Mouse (Mus musculus): ENCODE results near the gene Lhx3. TPM values are rescaled to one million over a fixed set of nuclear protein-coding genes. Genes with fewer than 3 reads are reported as not detected.

Gene Lhx3
- polyA plus RNA-seq, 1 experiment from 2014 or later: 1.3 TPM

GRCm38 (mm10) chr2:26237290-26237782, 29.2 kb upstream of the Lhx3 start, which contains the start of gene Qsox2:
Qsox2 (minus strand) TSS chr2:26237525.
- Histone ChIP-seq H3K4me3 (ENCODE audit: low read depth, low read length) (peak within 1 kb of the TSS; percentile 87), H3K36me3 (replicated peaks; ENCODE audit: control insufficient read depth, insufficient read depth, low read depth, low read length) (no peaks in the 10 kb centered on the region), H3K27me3 (ENCODE audit: control insufficient read depth, insufficient read depth, low read length) (no peaks in the 10 kb centered on the region), H3K4me2 (ENCODE audit: low read depth, low read length) (peak within 1 kb of the TSS; percentile 88), H3K27ac (replicated peaks; ENCODE audit: low read depth, low read length) (peak within 1 kb of the TSS; percentile 35; the same call in 1 of the 2 replicates), H3K9me3 (replicated peaks; ENCODE audit: control insufficient read depth, low read length) (no peaks in the 10 kb centered on the region), H3K4me1 (ENCODE audit: control insufficient read depth, insufficient read depth, low read length) (no peaks in the 10 kb centered on the region; the same call in 1 of the 2 replicates), H3K9ac (replicated peaks; ENCODE audit: low read length) (peak within 1 kb of the TSS; percentile 87)
- ATAC-seq (replicated peaks; ENCODE audit: insufficient number of reproducible peaks, low FRiP score, low TSS enrichment, low read depth) (peak; percentile 73), DNase-seq (ENCODE audit: low spot score) (peak; percentile 97)
- WGBS: 2% methylated on average over 36 of the region's 36 CpGs

DNA sequence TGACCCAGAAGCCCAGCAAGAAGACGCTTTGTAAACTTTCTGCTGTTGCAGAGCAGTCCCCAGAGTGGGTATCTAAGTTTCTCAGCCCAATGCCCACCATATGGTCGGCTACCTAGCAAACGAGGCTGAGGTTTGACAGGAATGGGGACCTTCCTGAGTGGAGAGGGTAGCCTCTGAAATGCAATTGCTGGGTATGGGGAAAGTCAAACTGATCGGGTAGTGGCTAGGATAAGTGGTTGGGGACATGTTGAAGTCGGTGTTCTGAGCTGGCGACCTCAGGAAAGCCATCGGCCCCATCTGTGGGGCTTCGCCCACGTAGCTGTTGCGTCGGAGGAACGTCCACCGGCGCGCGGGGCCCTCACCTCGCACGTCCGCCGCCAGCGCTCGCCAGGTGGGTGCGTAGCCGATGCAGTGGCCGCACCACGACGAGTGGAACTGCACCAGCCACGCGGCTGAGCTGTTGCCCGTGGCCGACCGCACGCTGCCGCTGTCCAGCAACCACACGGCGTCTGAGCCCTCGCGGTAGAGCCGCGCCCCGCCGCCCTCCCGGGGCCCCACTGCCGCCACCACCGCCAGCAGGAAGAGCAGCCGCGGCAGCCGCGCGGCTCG, 28.7 kb upstream of the Lhx3 start:
- Histone ChIP-seq H3K27ac (replicated peaks; ENCODE audit: low read depth, low read length) (peak overlapping the region; percentile 35; the same call in 1 of the 2 replicates), H3K36me3 (replicated peaks; ENCODE audit: control insufficient read depth, insufficient read depth, low read depth, low read length) (no peaks in the 10 kb centered on the region), H3K4me3 (ENCODE audit: low read depth, low read length) (peak overlapping the region; percentile 87), H3K4me2 (ENCODE audit: low read depth, low read length) (peak overlapping the region; percentile 88), H3K4me1 (ENCODE audit: control insufficient read depth, insufficient read depth, low read length) (no peaks in the 10 kb centered on the region; the same call in 1 of the 2 replicates), H3K9me3 (replicated peaks; ENCODE audit: control insufficient read depth, low read length) (no peaks in the 10 kb centered on the region), H3K27me3 (ENCODE audit: control insufficient read depth, insufficient read depth, low read length) (no peaks in the 10 kb centered on the region), H3K9ac (replicated peaks; ENCODE audit: low read length) (peak overlapping the region; percentile 87)
- ATAC-seq (replicated peaks; ENCODE audit: insufficient number of reproducible peaks, low FRiP score, low TSS enrichment, low read depth) (no peak; the same call in 1 of the 2 replicates), DNase-seq (ENCODE audit: low spot score) (no peak)
- WGBS: under 1% methylated on average over 51 of the region's 51 CpGs

DNA sequence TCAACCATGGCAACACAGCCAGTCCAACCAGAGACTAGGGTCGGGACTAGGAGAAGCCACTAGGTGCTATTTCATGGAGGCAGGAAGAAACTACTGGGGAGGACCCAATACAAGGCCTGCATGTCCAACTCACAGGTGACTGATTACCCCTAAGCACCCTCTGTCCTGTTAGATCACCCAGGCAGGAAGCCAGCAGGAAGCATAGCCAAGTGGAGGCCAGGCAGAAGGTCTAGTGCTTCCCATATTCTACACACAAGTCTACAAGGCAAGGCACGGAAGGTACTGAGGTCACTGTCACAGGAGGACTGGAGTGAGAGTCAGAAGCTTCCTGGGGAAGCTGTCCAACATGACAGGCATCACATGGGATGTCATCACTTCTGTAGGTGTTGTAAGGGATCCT, 26.7 kb upstream of the Lhx3 start:
- Histone ChIP-seq H3K9ac (replicated peaks; ENCODE audit: low read length) (no peak overlapping the region), H3K27me3 (ENCODE audit: control insufficient read depth, insufficient read depth, low read length) (no peaks in the 10 kb centered on the region), H3K4me1 (ENCODE audit: control insufficient read depth, insufficient read depth, low read length) (no peaks in the 10 kb centered on the region; the same call in 1 of the 2 replicates), H3K4me2 (ENCODE audit: low read depth, low read length) (no peak overlapping the region), H3K9me3 (replicated peaks; ENCODE audit: control insufficient read depth, low read length) (no peaks in the 10 kb centered on the region), H3K27ac (replicated peaks; ENCODE audit: low read depth, low read length) (no peak overlapping the region), H3K4me3 (ENCODE audit: low read depth, low read length) (no peak overlapping the region), H3K36me3 (replicated peaks; ENCODE audit: control insufficient read depth, insufficient read depth, low read depth, low read length) (no peaks in the 10 kb centered on the region)
- ATAC-seq (replicated peaks; ENCODE audit: insufficient number of reproducible peaks, low FRiP score, low TSS enrichment, low read depth): no peak
- 92% methylated on average over 2 of the region's 2 CpGs for WGBS
- DNase-seq (ENCODE audit: low spot score): no peak

DNA sequence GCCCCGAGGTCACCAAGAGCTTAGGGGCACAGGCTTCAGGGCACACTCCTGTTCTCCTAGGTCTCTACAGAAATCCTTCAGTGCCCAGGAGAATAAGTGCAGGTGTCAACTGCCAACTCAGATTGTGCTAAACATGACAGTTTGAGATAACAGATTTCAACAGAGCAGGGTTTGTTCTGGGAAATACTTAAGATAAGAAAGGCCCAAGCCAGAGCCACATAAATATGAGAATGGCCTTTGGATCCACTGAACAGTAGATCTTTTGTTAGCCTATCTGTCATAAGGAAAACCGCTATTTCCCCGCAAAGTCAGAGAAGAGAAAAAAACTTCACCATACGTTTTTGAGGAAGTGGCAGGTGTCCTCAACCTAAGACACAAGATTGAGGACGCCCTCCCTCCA, 26.2 kb upstream of the Lhx3 start:
- no peak overlapping the region for H3K4me2 ChIP-seq (ENCODE audit: low read depth, low read length)
- DNase-seq (ENCODE audit: low spot score): no peak
- H3K4me1 ChIP-seq (ENCODE audit: control insufficient read depth, insufficient read depth, low read length): no peaks in the 10 kb centered on the region; the same call in 1 of the 2 replicates
- H3K4me3 ChIP-seq (ENCODE audit: low read depth, low read length): no peak overlapping the region
- no peaks in the 10 kb centered on the region for H3K36me3 ChIP-seq (replicated peaks; ENCODE audit: control insufficient read depth, insufficient read depth, low read depth, low read length)
- no peaks in the 10 kb centered on the region for H3K27me3 ChIP-seq (ENCODE audit: control insufficient read depth, insufficient read depth, low read length)
- H3K9me3 ChIP-seq (replicated peaks; ENCODE audit: control insufficient read depth, low read length): no peaks in the 10 kb centered on the region
- ATAC-seq (replicated peaks; ENCODE audit: insufficient number of reproducible peaks, low FRiP score, low TSS enrichment, low read depth): no peak
- H3K9ac ChIP-seq (replicated peaks; ENCODE audit: low read length): no peak overlapping the region
- H3K27ac ChIP-seq (replicated peaks; ENCODE audit: low read depth, low read length): no peak overlapping the region
- WGBS: 82% methylated on average over 5 of the region's 5 CpGs

DNA sequence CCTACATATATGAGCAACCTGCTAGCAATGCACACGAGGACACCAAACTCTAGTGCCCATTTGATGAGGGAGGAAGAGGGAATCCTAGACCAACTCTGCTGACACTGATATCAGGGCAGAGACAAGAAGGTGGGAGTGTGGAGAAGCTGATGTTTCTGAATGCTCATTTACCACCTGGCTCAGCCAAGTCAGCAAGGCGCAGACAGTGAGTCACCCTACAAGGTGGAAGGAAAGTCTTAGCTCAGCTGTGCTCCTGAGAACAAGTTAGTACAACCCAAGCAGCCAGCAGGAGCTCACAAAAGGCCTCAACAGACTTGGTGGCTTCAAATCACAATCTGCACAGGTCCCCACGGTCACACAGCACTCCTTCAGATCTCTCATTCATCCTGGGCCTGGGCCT, 23.3 kb upstream of the Lhx3 start:
- 69% methylated on average over 3 of the region's 3 CpGs for WGBS
- no peaks in the 10 kb centered on the region for H3K36me3 ChIP-seq (replicated peaks; ENCODE audit: control insufficient read depth, insufficient read depth, low read depth, low read length)
- no peak overlapping the region for H3K27ac ChIP-seq (replicated peaks; ENCODE audit: low read depth, low read length)
- H3K4me1 ChIP-seq (ENCODE audit: control insufficient read depth, insufficient read depth, low read length): no peaks in the 10 kb centered on the region; the same call in 1 of the 2 replicates
- DNase-seq (ENCODE audit: low spot score) (no peak), ATAC-seq (replicated peaks; ENCODE audit: insufficient number of reproducible peaks, low FRiP score, low TSS enrichment, low read depth) (no peak)
- H3K9me3 ChIP-seq (replicated peaks; ENCODE audit: control insufficient read depth, low read length): no peaks in the 10 kb centered on the region
- no peak overlapping the region for H3K4me3 ChIP-seq (ENCODE audit: low read depth, low read length)
- H3K27me3 ChIP-seq (ENCODE audit: control insufficient read depth, insufficient read depth, low read length): no peaks in the 10 kb centered on the region
- H3K4me2 ChIP-seq (ENCODE audit: low read depth, low read length): no peak overlapping the region
- H3K9ac ChIP-seq (replicated peaks; ENCODE audit: low read length): no peak overlapping the region

- H3K9me3 ChIP-seq (replicated peaks; ENCODE audit: control insufficient read depth, low read length): no peaks in the 10 kb centered on the region
- H3K4me3 ChIP-seq (ENCODE audit: low read depth, low read length): no peak overlapping the region
- no peak overlapping the region for H3K9ac ChIP-seq (replicated peaks; ENCODE audit: low read length)
- no peaks in the 10 kb centered on the region; the same call in 1 of the 2 replicates for H3K4me1 ChIP-seq (ENCODE audit: control insufficient read depth, insufficient read depth, low read length)
- ATAC-seq (replicated peaks; ENCODE audit: insufficient number of reproducible peaks, low FRiP score, low TSS enrichment, low read depth) (no peak), DNase-seq (ENCODE audit: low spot score) (no peak)
- no peaks in the 10 kb centered on the region for H3K36me3 ChIP-seq (replicated peaks; ENCODE audit: control insufficient read depth, insufficient read depth, low read depth, low read length)
- H3K27me3 ChIP-seq (ENCODE audit: control insufficient read depth, insufficient read depth, low read length): no peaks in the 10 kb centered on the region
- WGBS: 51% methylated on average over 4 of the region's 4 CpGs
- H3K27ac ChIP-seq (replicated peaks; ENCODE audit: low read depth, low read length): no peak overlapping the region
- no peak overlapping the region for H3K4me2 ChIP-seq (ENCODE audit: low read depth, low read length)
Measured at GRCm38 (mm10) chr2:26230253-26230652, 22.2 kb upstream of the Lhx3 start.

- H3K4me1 ChIP-seq (ENCODE audit: control insufficient read depth, insufficient read depth, low read length): no peaks in the 10 kb centered on the region
- no peak overlapping the region for H3K27ac ChIP-seq (replicated peaks; ENCODE audit: low read depth, low read length)
- H3K9ac ChIP-seq (replicated peaks; ENCODE audit: low read length): no peak overlapping the region
- H3K9me3 ChIP-seq (replicated peaks; ENCODE audit: control insufficient read depth, low read length): no peaks in the 10 kb centered on the region
- WGBS: 63% methylated on average over 1 of the region's 1 CpGs
- no peak overlapping the region for H3K4me2 ChIP-seq (ENCODE audit: low read depth, low read length)
- ATAC-seq (replicated peaks; ENCODE audit: insufficient number of reproducible peaks, low FRiP score, low TSS enrichment, low read depth) (peak; percentile 56; the same call in 1 of the 2 replicates), DNase-seq (ENCODE audit: low spot score) (peak; percentile 84)
- no peaks in the 10 kb centered on the region for H3K36me3 ChIP-seq (replicated peaks; ENCODE audit: control insufficient read depth, insufficient read depth, low read depth, low read length)
- H3K4me3 ChIP-seq (ENCODE audit: low read depth, low read length): no peak overlapping the region
- no peaks in the 10 kb centered on the region for H3K27me3 ChIP-seq (ENCODE audit: control insufficient read depth, insufficient read depth, low read length)
Measured at GRCm38 (mm10) chr2:26227788-26228187, 19.7 kb upstream of the Lhx3 start.

DNA sequence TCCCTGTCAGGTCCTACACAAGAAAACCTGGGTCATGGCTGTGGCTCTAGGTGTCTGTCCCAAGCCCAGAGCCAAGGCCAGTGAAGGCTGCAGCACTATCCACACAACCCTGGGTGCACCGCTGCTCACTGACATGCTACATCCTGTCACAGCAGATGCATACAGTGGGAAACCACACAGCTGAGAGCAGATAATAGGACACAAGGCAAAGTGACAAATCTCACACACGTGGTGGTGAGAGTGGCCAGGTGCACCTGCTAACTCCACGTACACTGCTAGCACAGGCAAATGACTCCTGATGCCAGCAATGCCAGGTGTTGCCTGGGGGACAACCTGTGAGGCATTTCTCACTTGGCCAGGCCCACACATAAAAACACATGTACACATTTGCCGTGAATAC, 17.2 kb upstream of the Lhx3 start:
- Histone ChIP-seq H3K27ac (replicated peaks; ENCODE audit: low read depth, low read length) (no peak overlapping the region), H3K27me3 (ENCODE audit: control insufficient read depth, insufficient read depth, low read length) (no peaks in the 10 kb centered on the region), H3K4me1 (ENCODE audit: control insufficient read depth, insufficient read depth, low read length) (no peaks in the 10 kb centered on the region), H3K9me3 (replicated peaks; ENCODE audit: control insufficient read depth, low read length) (no peaks in the 10 kb centered on the region), H3K9ac (replicated peaks; ENCODE audit: low read length) (no peak overlapping the region), H3K4me2 (ENCODE audit: low read depth, low read length) (no peak overlapping the region), H3K4me3 (ENCODE audit: low read depth, low read length) (no peak overlapping the region), H3K36me3 (replicated peaks; ENCODE audit: control insufficient read depth, insufficient read depth, low read depth, low read length) (no peaks in the 10 kb centered on the region; the same call in 1 of the 2 replicates)
- 85% methylated on average over 4 of the region's 4 CpGs for WGBS
- no peak for DNase-seq (ENCODE audit: low spot score)
- no peak for ATAC-seq (replicated peaks; ENCODE audit: insufficient number of reproducible peaks, low FRiP score, low TSS enrichment, low read depth)
